Mouse (Mus musculus): ENCODE data around the gene Tpx2.

DNA sequence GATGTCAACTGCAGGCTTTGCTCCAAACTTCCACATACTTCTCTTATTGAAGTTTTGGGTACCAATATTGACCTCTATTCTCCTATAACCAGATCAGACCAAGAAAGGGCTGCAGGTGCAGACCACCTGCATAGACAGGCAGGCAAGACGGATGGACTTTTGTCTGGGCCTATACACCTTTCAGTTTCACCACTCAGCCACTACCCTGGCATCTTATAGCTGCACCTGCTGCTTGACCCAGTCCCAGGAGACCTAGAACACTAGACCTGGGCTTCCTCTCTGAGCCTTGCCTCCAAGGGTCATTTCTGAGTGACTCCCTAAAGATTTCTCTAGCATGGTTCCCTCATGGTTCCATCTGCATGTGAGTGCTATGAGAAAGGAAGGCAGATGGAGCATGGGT is 34.5 kb upstream of the Tpx2 start:
- TF ChIP-seq CTCF (IDR thresholded peaks at IDR 0.05; ENCODE audit: low read depth) (no peak), EP300 (optimal IDR thresholded peaks at IDR 0.05) (no peak)
